Mouse (Mus musculus) limb, embryonic 13.5 days (tissue): ENCODE measurements around the gene Inpp4b. TPM values are rescaled to one million over a fixed set of nuclear protein-coding genes. Genes with fewer than 3 reads are reported as not detected.

ENCODE experiments used
- ATAC-seq: fragments of 200-750 bp; cut with Nextera tagmentation; 2 replicates; pipeline ENCODE4 v1.8.0; 2017; ENCODE audit warnings: low read depth, moderate number of reproducible peaks, moderate TSS enrichment; ENCODE audit not compliant: low FRiP score
- H3K27ac ChIP-seq: fragments of 300-500 bp; sonication (generic); 2 replicates; pipeline ENCODE4 v1.5.1; 2015; ENCODE audit warnings: inconsistent platforms, mild to moderate bottlenecking, moderate library complexity
- H3K27me3 ChIP-seq: fragments of 300-500 bp; sonication (generic); 2 replicates; pipeline ENCODE4 v1.6.1; 2015; ENCODE audit warnings: mild to moderate bottlenecking, inconsistent platforms
- H3K36me3 ChIP-seq: fragments of 300-500 bp; sonication (generic); 2 replicates; pipeline ENCODE4 v1.6.1; 2015; ENCODE audit warnings: inconsistent platforms, mild to moderate bottlenecking, moderate library complexity
- H3K4me1 ChIP-seq: fragments of 300-500 bp; sonication (generic); 2 replicates; pipeline ENCODE4 v1.6.1; 2015; ENCODE audit warnings: inconsistent platforms
- H3K4me2 ChIP-seq: fragments of 300-500 bp; sonication (generic); replicated peaks from 2 replicates; pipeline ENCODE4 v1.6.1; 2015; ENCODE audit warnings: inconsistent platforms, mild to moderate bottlenecking, moderate library complexity
- H3K4me3 ChIP-seq: fragments of 300-500 bp; sonication (generic); 2 replicates; pipeline ENCODE4 v1.5.1; 2015; ENCODE audit warnings: moderate library complexity, mild to moderate bottlenecking, inconsistent platforms
- H3K9ac ChIP-seq: fragments of 300-500 bp; sonication (generic); 2 replicates; pipeline ENCODE4 v1.6.1; 2015; ENCODE audit warnings: mild to moderate bottlenecking, inconsistent platforms
- H3K9me3 ChIP-seq: fragments of 300-500 bp; sonication (generic); 2 replicates; pipeline ENCODE4 v1.6.1; 2016; ENCODE audit warnings: inconsistent platforms
- WGBS: fragments of 180-500 bp; shearing (Covaris S2); methylation state at CpG from one replicate; pipeline ENCODE4 v1.1.7; 2015; 5-methylcytosine and 5-hydroxymethylcytosine counted together
- polyA plus RNA-seq: library from polyadenylated mRNA; unstranded; fragments of >200 nt; fragmentation: Nextera tagmentation; extraction: Ambion mirVana; gene quantifications from 2 replicates; pipeline ENCODE4 v1.2.1, GENCODE M21; 2015

The Inpp4b gene
- polyA plus RNA-seq, 1 experiment from 2014 or later: 19.3 TPM

- ATAC-seq: no peak
- WGBS: 82% methylated on average over 1 of the region's 1 CpGs
These were observed 141.5 kb downstream of the Inpp4b start for GRCm38 (mm10) chr8:81483834-81484233.

GRCm38 (mm10) chr8:81485626-81486025 is 143.3 kb downstream of the Inpp4b start:
- ATAC-seq: no peak
- no peak overlapping the region for H3K9ac ChIP-seq
- H3K4me2 ChIP-seq: no peak overlapping the region
- 92% methylated on average over 1 of the region's 1 CpGs for WGBS
- no peaks in the 10 kb centered on the region for H3K9me3 ChIP-seq
- H3K4me3 ChIP-seq: no peak overlapping the region
- no peak overlapping the region for H3K27ac ChIP-seq
- H3K27me3 ChIP-seq: no peaks in the 10 kb centered on the region
- H3K4me1 ChIP-seq: no peaks in the 10 kb centered on the region
- H3K36me3 ChIP-seq: no peaks in the 10 kb centered on the region

More at GRCm38 (mm10) chr8:81483834-81484233, 141.5 kb downstream of the Inpp4b start:
- no peak overlapping the region for H3K27ac ChIP-seq
- H3K36me3 ChIP-seq: no peaks in the 10 kb centered on the region
- H3K27me3 ChIP-seq: no peaks in the 10 kb centered on the region
- no peak overlapping the region for H3K9ac ChIP-seq
- H3K4me2 ChIP-seq: no peak overlapping the region
- no peaks in the 10 kb centered on the region for H3K9me3 ChIP-seq
- no peak overlapping the region for H3K4me3 ChIP-seq
- no peaks in the 10 kb centered on the region for H3K4me1 ChIP-seq

GRCm38 (mm10) chr8:81489894-81490661 is 147.7 kb downstream of the Inpp4b start:
- H3K27ac ChIP-seq: no peak overlapping the region
- no peaks in the 10 kb centered on the region for H3K9me3 ChIP-seq
- ATAC-seq: no peak
- no peak overlapping the region for H3K4me3 ChIP-seq
- H3K4me1 ChIP-seq: no peaks in the 10 kb centered on the region
- no peaks in the 10 kb centered on the region for H3K36me3 ChIP-seq
- H3K27me3 ChIP-seq: no peaks in the 10 kb centered on the region
- H3K9ac ChIP-seq: no peak overlapping the region
- WGBS: 79% methylated on average over 2 of the region's 2 CpGs
- no peak overlapping the region for H3K4me2 ChIP-seq

- H3K9ac ChIP-seq: no peak overlapping the region
- H3K27ac ChIP-seq: no peak overlapping the region
- no peaks in the 10 kb centered on the region for H3K27me3 ChIP-seq
- no peaks in the 10 kb centered on the region for H3K9me3 ChIP-seq
- H3K36me3 ChIP-seq: no peaks in the 10 kb centered on the region
- H3K4me2 ChIP-seq: no peak overlapping the region
- H3K4me3 ChIP-seq: no peak overlapping the region
- 31% methylated on average over 2 of the region's 2 CpGs for WGBS
- no peak for ATAC-seq
- no peaks in the 10 kb centered on the region for H3K4me1 ChIP-seq
These were observed 148.8 kb downstream of the Inpp4b start for GRCm38 (mm10) chr8:81491097-81491705.

GRCm38 (mm10) chr8:81491706-81492204 is 149.4 kb downstream of the Inpp4b start:
- no peak for ATAC-seq
- no peak overlapping the region for H3K4me2 ChIP-seq
- WGBS: 80% methylated on average over 3 of the region's 3 CpGs
- no peaks in the 10 kb centered on the region for H3K27me3 ChIP-seq
- H3K9me3 ChIP-seq: no peaks in the 10 kb centered on the region
- no peaks in the 10 kb centered on the region for H3K4me1 ChIP-seq
- H3K4me3 ChIP-seq: no peak overlapping the region
- H3K27ac ChIP-seq: no peak overlapping the region
- no peak overlapping the region for H3K9ac ChIP-seq
- no peaks in the 10 kb centered on the region for H3K36me3 ChIP-seq

- no peak overlapping the region for H3K4me3 ChIP-seq
- no peaks in the 10 kb centered on the region for H3K36me3 ChIP-seq
- ATAC-seq: no peak
- no peaks in the 10 kb centered on the region for H3K4me1 ChIP-seq
- H3K9ac ChIP-seq: no peak overlapping the region
- H3K27ac ChIP-seq: no peak overlapping the region
- H3K4me2 ChIP-seq: no peak overlapping the region
- no peaks in the 10 kb centered on the region for H3K9me3 ChIP-seq
- 91% methylated on average over 2 of the region's 2 CpGs for WGBS
- no peaks in the 10 kb centered on the region for H3K27me3 ChIP-seq
These were observed 152.5 kb downstream of the Inpp4b start for GRCm38 (mm10) chr8:81494823-81495222.

- ATAC-seq: no peak
- no peak overlapping the region for H3K4me2 ChIP-seq
- WGBS: 82% methylated on average over 2 of the region's 2 CpGs
- H3K4me3 ChIP-seq: no peak overlapping the region
- no peaks in the 10 kb centered on the region for H3K4me1 ChIP-seq
- no peak overlapping the region for H3K9ac ChIP-seq
- H3K27ac ChIP-seq: no peak overlapping the region
- H3K36me3 ChIP-seq: no peaks in the 10 kb centered on the region
- H3K27me3 ChIP-seq: no peaks in the 10 kb centered on the region
- H3K9me3 ChIP-seq: no peaks in the 10 kb centered on the region
These were observed 155.3 kb downstream of the Inpp4b start for GRCm38 (mm10) chr8:81497646-81498045.

GRCm38 (mm10) chr8:81502216-81502615 is 159.9 kb downstream of the Inpp4b start:
- H3K36me3 ChIP-seq: no peaks in the 10 kb centered on the region
- no peak for ATAC-seq
- WGBS: 73% methylated on average over 2 of the region's 2 CpGs
- H3K9me3 ChIP-seq: no peaks in the 10 kb centered on the region
- no peaks in the 10 kb centered on the region for H3K27me3 ChIP-seq
- H3K27ac ChIP-seq: no peak overlapping the region
- no peak overlapping the region for H3K4me2 ChIP-seq
- no peaks in the 10 kb centered on the region for H3K4me1 ChIP-seq
- H3K9ac ChIP-seq: no peak overlapping the region
- H3K4me3 ChIP-seq: no peak overlapping the region

- Histone ChIP-seq H3K27ac (no peak overlapping the region), H3K4me3 (no peak overlapping the region), H3K9me3 (no peaks in the 10 kb centered on the region), H3K36me3 (no peaks in the 10 kb centered on the region), H3K4me2 (no peak overlapping the region), H3K9ac (no peak overlapping the region), H3K27me3 (no peaks in the 10 kb centered on the region), H3K4me1 (no peaks in the 10 kb centered on the region)
- 82% methylated on average over 2 of the region's 2 CpGs for WGBS
- no peak for ATAC-seq
These were observed 160.6 kb downstream of the Inpp4b start for GRCm38 (mm10) chr8:81502982-81503381.

GRCm38 (mm10) chr8:81512826-81513225 is 170.5 kb downstream of the Inpp4b start:
- Histone ChIP-seq H3K4me1 (peaks cover 3% of the 10 kb centered on the region; the same call in 1 of the 2 replicates), H3K27ac (no peak overlapping the region)
- ATAC-seq: no peak

GRCm38 (mm10) chr8:81514425-81514824 is 172.1 kb downstream of the Inpp4b start:
- Histone ChIP-seq H3K4me3 (no peak overlapping the region), H3K27me3 (no peaks in the 10 kb centered on the region), H3K9ac (no peak overlapping the region), H3K9me3 (no peaks in the 10 kb centered on the region), H3K4me2 (no peak overlapping the region), H3K4me1 (peaks cover 3% of the 10 kb centered on the region; the same call in 1 of the 2 replicates), H3K27ac (no peak overlapping the region), H3K36me3 (no peaks in the 10 kb centered on the region)
- ATAC-seq: no peak

More at GRCm38 (mm10) chr8:81512826-81513225, 170.5 kb downstream of the Inpp4b start:
- Histone ChIP-seq H3K27me3 (no peaks in the 10 kb centered on the region), H3K36me3 (no peaks in the 10 kb centered on the region), H3K9me3 (no peaks in the 10 kb centered on the region), H3K9ac (no peak overlapping the region), H3K4me3 (no peak overlapping the region), H3K4me2 (no peak overlapping the region)

- Histone ChIP-seq H3K9ac (no peak overlapping the region), H3K36me3 (no peaks in the 10 kb centered on the region), H3K27ac (no peak overlapping the region), H3K4me1 (no peaks in the 10 kb centered on the region), H3K4me3 (no peak overlapping the region), H3K4me2 (no peak overlapping the region), H3K9me3 (no peaks in the 10 kb centered on the region), H3K27me3 (no peaks in the 10 kb centered on the region)
- ATAC-seq: no peak
- whole genome bisulfite sequencing: 93% methylated on average over 2 of the region's 2 CpGs
These were observed 179.7 kb downstream of the Inpp4b start for GRCm38 (mm10) chr8:81522085-81522484.
